Mouse (Mus musculus) layer of hippocampus, postnatal 14 days (tissue): Measurements from ENCODE around the gene Pard3. TPM values are rescaled to one million over a fixed set of nuclear protein-coding genes. Genes with fewer than 3 reads are reported as not detected.
"Not testable (repeated sequence)": the region's sequence is repeated elsewhere in the genome, so short reads cannot be mapped to it uniquely, and the experiment has no call there.

Source experiments
- DNase-seq, 2 experiments: peaks; one replicate each; pipeline ENCODE4 v3.0.0; 2021 to 2022; ENCODE audit warnings: low spot score in 2 of 2, mixed read lengths in 1 of 2
- total RNA-seq, 2 experiments: library from RNA; stranded (reverse); gene quantifications; 2 replicates each; pipeline ENCODE4 v1.2.3; 2021

Pard3 gene
- total RNA-seq, 2 experiments from 2014 or later, result 26.0 to 28.4 TPM

DNA sequence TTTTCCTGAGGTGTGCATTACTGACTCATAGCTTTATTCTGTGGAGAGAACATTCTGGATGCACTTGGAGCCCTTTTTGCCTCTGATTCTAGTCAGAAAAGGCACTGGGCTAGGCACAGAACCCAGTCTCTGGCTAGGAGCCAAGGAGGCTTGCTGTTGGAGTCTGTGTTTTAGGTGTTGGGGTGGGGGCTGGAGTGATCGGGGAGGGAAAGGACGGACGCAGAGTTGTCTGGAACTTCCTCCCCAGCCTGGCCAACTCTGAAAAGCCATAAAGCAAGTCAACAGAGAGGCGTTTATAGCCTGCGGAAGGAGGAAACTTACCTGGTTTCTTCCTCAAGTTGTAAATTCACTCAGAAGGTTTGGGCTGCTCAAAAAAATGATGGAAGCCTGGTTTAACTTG, 70.6 kb downstream of the Pard3 start:
- DNase-seq, result no peak

DNA sequence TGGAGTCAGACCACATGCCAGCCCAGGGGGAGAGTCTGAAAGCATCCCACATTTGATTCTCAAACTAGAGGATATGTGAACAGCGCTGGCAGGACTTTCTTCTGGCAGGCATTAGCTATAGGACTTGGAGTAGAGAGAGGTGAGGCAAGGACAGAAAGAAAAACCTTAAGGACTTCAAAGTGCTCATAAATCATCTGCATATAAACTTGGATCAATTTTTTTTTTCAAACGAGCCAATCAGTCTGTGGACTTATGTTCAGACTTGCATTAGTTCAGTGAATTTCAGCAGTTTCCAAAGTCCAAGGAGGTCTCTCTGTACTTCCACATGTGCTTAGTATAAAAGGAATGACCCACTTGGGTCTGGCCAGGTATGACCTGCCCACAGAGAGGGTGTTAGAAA, 72.5 kb downstream of the Pard3 start:
- DNase-seq, result no peak

DNA sequence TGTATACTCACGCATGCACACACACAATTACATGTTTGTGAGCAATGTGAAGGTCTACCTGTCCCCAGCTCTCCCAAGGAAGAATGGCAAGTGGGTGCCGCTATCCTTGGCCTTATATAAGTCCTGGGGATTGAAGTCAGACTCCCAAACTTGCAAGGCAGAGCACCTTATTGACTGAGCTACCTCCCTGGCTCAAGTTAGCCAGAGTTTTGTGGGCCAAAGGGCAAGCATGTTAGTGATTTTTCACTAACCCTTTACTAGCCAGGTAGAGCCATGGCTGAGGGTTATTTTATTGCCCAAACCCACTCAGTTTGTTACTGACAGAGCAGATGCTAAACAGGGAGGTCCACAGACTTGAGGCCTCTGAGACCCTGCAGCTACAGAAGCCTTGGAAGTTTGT, 73.1 kb downstream of the Pard3 start:
- DNase-seq, result no peak

DNA sequence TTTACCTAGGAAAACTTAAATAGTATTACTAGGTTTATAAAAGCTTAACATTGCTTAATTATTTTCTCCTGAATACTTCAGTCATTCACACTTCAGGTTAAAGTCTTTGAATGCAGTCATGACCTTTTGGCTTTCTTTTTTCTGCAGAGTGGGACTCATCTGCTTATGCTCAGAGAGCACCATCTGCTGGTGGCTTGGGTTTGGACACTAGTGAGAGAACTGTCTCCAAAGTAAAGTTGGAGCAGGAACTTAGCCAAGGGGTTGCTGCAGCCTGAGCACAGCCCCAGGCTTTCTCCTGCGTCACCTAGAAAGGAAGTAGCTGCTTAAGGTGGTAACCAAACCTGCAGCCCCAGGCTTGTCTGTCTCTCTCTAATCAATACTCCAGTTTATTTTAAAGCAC, 75.5 kb downstream of the Pard3 start:
- peak; percentile 65 to 84 for DNase-seq

DNA sequence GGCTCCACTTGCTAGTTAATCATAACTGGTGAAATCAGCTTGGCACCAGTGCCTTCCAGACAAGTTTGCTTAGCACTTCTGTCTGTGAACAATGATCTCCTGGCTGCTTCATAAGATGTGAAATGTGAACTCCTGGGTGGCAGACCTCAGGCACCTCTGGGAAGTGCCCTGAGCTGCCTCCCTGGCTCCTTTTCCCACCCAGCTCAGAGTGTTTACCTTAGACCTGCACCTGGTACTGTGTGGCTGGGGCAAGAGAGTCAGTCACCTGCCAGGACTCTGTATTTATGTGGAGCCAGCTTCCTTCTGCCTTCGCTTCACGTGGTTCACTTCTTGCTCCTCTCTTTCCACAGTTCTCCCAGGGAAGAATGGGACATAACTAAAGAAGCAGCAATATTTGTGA, 77.3 kb downstream of the Pard3 start:
- DNase-seq, result no peak

DNA sequence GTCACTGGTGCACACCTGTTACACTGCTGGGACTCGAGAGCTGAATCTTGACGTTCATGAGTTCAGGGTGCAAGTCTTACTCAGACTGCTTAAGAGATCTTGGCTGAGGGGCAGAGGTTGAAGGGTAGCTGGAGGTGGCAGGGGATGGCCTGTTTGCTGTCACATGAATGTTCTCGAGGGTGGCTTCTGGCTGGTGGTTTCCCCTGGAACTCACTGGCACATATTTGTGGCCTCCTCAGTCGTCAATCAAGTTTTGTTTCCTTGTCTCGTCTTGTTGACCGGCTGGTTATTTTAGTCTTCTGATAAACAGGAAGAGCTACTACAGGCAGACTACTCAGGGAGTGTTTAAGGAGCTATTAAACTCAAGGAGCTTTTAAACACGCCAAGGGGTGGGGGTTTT, 79.9 kb downstream of the Pard3 start:
- no peak for DNase-seq

DNA sequence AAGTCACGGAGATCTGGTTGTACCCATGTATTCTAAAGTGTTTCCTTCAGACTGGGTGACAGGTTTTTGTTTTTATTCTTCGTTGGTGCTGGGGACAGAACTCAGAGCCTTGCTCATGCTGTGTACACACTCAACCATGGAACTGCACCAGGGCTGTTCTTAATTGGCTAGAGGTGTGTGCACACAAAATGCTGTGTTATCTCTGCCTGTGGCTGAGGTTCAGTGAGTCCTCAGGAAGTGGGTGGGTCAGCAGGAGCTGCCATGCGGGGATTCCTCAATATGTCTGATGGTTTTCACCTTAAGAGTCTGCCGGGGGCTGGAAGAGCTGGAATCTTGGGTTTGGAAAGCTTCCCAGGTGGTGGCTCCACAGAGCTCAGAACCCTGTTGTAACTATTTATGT, 80.9 kb downstream of the Pard3 start:
- no peak for DNase-seq

DNA sequence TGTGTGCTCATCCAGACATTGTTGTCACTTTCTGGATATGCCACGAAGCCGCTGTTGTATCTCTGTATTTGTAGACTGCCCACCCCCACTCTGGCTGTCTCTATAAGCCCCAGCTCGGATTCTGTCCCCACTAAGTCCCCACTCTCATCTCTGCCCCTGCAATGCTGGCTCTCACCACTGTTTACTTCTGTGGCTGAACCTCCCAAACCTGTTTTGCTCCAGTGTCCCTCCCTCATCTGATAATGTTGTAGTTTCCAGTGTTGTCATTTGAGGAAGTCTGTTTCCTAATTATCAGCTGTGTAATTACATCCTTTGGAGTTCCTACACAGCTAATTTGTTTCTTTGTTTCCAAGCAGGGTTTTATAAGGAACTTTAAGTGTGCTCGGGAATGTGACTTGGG, 81.4 kb downstream of the Pard3 start:
- DNase-seq, result no peak

DNA sequence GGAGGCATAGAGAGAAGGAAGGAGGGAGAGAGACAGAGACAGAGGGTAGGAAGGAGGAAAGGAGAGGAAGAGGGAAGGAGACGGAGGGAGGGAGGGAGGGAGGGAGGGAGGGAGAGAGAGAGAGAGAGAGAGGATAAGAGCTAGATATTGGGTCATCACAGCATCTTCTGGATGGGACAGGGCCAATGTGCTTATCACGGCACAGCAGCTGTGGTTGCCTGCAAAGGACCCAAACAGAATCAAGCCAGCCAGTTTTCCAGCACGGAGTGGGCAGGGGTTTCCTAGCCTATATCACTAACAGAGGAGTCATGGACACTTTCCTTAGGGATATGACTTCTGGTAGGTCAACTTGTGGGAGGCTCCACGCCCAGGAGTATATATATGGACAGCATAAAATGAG, 82.4 kb downstream of the Pard3 start:
- DNase-seq, result no peak

DNA sequence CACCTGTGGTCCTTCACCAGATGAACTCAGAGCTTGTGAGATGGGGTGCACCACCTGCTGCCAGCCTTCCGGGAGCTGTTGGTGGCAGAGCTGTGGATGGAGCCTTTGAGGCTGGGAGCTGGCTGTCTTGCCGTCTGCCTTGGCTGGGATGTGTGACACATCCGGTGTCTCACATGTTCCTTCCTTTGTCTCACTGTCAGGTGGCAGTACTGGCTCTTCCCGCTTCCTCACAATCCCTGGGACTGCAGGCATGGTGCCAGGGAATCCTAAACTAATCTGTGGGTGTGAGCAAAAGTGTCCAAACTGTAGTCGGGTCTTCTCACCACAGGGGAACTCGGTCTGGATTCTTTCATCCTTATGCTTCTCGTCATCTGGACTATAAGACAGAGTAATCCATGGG, 85.1 kb downstream of the Pard3 start:
- no peak for DNase-seq

DNA sequence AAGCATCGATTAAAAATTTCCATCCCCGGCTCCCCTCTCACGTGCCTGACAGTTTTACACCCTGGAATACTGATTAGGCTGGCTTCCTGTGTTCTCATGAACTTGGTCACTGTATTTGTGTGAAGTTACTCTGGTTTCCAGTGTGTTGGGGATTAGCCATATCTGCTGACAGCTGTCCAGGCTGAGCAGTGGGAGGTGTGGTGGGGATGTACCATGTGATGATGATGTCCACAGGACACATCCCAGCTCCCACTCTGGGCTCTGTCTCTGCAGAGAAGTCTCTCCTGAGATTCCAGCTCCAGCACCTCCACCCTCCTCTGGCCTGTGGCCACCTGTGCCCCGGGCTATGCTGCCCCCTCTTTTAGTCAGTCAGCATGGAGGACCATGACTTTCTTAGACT, 87.0 kb downstream of the Pard3 start:
- DNase-seq, result no peak

DNA sequence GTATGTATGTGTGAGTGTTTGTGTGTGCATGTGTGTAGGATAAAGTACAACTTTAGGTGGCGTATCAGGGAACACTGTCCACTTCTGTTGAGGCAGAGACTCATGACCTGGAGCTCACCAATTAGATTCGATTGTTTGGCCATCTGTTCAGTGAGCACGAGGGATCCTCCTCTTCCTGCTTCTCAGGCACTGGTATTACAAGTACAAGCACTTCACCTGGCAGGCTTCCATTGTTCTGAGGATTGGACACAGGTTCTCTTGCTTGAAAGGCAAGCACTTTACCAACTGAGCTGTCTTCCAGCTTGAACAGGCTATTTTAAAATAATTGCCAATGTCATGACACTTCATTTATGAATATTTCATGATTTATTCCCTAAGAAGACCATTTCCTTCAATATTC, 88.0 kb downstream of the Pard3 start:
- DNase-seq, result no peak

DNA sequence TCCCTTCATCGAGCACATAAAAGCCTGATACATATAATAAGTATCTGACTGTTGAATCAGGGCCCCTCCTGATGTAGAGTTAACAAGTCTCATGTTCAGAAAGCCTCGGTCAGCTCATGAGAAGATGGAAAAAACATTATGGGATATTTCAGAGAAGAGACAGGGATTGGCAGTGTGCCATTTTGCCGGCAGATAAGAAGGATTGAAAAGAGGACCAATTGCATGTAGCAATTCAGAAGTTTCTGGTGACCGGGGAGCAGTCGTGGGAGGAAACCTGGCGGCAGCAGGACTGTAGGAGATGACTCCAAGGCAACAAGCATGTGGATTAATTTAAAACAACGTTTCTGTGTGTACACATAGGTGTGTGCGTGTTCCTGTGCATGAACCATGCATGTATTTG, 93.4 kb downstream of the Pard3 start:
- no peak for DNase-seq

DNA sequence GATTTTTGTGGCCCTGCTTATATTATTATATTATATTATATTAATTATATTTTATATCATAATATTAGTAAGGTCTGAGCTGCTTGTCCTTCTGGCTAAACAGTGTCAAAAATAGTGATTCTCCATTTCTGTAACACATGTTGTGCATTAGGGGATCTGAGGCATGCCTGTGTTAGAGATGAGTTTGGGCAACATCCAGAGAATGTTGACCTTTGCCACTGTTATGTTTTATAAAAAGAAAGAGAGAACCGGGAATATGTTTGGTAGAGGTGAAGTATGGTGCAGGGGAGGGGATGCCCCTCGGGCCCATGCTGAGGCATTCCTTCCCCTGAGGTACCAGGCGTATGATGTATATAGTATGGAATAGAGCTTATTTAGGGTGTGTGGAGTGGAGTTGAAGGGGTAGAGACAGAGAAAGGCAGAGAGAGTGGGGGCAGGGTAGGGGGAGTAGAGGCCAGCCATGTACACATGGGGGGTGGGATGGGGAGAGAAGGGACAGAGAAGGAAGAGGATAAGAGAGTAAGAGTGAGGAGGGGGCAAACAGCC, 95.8 kb downstream of the Pard3 start:
- DNase-seq, result no peak

DNA sequence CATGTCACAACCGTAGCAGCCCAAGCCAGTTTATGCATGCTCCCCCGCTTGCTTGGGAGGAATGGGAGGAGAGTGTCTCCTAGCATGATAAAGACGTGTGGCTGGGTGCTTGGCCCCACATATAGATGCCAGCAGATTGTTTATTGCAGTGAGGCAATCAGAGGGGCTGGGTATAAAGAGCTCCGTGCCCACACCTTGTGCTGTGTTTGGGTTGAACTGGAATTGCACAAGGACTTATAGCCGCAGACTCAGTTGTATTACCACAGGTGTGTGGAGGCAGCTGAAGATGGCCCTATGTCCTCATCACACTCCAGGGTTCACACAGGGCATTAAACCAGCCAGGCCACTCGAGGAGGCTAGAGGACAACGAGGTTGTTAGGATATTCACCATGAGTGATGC, 98.2 kb downstream of the Pard3 start:
- no peak for DNase-seq

DNA sequence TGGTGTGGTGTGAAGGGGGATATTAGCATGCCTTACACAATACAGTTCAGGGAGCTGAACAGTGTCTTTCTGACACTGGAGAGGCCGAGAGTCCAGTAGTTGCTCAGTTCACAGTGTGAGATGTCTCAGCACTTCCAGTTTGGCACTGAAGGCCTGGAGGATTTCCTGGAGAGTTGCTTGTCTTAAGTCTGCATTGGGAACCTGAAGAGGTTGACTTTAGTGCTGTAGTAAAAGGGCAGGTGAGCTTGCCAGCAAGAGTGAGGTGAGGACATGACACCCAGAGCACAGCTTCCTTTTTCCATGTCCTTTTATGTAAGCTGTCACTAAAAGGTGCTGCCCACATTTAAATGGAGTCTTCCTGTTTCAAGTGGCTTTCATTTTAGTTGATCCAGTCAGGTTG, 99.1 kb downstream of the Pard3 start:
- no peak for DNase-seq

DNA sequence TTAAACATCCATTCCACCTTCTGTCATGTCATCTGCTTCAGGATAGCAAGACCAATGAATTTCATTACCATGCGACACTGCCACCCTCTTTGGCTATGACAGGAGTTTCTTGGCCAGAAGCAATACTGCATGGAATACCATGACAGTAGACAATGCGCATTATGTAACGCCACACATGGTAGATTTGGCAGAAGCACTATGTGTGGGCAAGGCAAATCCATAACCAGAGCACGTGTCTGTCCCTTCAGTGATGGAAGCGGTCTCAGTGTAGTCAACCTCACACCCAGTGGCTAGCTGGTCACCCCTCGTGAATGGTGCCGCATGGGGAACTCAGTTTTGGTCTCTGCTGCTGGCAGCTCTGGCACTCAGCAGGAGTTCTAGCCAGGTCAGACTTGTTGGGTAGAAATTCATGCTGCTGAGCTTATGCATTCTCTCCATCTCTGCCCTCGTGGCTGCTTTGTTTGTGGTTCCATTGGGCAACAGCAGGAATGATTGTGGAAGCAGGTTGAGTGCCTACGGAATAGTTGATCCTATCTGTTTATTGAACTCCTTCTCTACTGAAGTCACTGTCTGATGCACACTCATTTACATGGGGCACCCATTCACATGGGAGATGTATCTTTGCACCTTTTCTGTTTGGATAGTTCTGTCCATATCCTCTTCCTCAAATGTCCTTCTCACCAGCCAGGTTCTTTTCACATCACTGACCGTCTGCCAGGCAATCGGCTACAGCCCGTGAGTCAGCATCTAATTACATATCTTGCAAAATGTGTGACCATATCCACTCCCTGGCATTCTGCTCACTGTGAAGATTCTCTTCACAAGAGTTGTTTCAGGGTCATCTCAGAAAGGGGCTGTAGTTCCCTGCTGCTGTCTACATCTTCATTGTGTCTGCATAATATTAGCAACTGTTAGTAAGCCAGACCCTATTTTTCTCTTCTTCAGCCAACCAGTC, 100.9 kb downstream of the Pard3 start:
- peak in 1 of 2 experiments; percentile 51 for DNase-seq

DNA sequence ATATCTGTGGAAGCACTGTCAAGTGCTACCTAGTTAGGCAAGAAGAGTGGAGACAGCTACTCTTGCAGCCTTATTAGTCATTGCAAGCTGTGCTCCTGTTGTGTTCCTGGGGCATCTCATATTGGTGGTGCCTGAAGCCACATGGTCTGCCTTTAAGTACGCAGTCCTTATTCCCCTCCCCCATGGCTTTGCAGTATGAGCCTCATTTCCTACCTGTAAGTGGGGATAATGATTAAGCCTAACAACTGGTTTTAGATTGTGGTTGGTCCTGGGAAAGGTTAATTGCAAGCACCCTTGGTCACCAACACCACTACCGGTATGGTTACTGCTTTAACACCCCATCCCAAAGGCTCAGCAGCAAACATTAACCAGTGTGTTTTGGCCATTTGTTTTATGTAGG, 104.8 kb downstream of the Pard3 start:
- no peak for DNase-seq

DNA sequence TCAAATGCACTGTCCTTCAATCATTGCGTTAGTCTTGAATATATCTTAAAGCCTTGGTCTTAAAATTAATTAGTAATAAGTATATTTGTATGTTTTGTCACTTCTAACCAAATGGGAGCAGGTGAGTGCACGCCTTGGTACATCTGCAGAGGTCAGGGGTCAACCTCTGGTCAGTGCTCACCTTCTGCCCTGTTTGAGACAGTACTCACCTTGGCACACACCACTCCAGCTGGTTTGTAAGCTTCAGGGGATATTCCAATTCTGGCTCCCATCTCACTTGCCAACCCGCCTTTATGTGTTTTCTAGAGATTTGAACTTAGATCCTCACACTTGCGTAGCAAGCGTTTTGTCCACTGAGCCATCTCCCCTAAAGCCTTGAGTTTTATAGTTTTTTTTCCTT, 105.7 kb downstream of the Pard3 start:
- DNase-seq, result no peak

DNA sequence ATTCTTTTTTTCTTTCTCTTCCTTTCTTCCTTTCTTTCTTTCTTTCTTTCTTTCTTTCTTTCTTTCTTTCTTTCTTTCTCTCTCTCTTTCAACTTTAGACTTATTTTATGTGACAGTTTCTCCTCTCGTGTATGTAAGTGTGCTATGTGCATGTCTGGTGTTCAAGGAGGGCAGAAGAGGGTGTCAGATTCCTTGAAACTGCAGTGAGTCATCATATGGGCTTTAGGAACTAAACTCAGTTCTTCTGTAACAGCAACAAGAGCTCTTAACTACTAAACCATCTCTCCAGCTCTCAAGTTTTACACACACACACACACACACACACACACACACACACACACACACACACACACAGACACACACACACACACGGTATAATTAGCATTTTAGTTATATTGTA, 106.7 kb downstream of the Pard3 start:
- not testable (repeated sequence) for DNase-seq

DNA sequence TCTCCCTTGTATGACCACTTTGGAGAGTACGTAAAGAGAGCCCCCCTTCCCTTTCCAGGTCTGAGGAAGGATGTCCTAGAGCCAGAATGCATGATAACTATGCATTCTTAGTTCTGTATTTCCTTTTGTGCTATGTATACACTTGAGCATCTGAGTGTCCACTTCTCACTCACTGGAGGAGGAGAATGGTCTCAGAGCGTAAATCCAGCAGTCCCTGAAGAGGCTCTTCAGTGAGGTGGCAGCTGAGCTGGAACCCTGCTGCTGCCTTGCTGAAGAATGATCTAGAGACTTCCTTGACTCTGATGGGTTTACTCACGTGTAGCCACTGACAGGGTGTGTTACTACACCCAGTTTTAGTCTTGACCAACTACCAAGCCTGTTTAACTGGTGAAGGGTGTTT, 107.2 kb downstream of the Pard3 start:
- no peak for DNase-seq

DNA sequence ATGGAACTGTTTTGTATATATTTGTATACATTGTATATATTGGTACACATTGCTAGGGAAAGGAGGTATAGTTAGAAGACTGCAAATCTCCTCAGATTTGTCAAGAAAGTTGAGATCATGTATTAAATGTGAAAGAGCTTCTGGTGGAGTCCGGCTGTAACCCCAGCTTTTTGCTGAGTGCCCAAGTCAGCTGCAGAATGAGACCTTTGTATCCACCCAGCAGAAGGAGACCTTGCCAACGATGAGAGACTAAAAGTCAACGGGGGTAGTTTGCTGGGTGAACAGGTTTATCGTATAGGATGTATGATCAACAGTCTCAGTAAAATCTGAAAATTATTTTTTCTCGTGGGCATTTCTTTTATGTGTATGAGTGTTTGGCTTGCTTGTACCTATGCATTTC, 109.8 kb downstream of the Pard3 start:
- DNase-seq, result no peak

DNA sequence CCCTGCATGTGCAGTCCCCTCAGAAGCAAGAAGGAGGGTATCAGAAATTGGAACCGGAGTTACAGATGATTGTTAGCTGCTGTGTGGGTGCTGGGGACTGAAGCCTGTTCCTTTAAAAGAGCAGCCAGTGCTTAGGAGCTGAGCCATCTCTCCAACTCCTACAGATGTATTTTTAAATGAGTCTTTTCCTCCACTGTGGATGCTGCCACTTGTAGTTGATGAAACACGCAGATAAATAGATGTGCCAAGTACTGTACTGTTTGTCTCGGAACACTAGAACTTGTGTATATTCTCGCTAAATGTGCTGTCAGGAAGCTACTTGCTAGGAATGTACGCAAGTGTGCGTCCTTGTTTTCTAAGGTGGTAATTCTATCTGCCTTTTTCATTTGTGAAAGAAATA, 110.7 kb downstream of the Pard3 start:
- DNase-seq, result no peak
